Mouse (Mus musculus) MEL (cell line): Measurements from ENCODE around the gene Smad1. TPM values are rescaled to one million over a fixed set of nuclear protein-coding genes. Genes with fewer than 3 reads are reported as not detected.

Experiments used
- DNase-seq: peaks from one replicate; pipeline ENCODE4 v3.0.0; 2011; ENCODE audit warnings: low read depth, low spot score
- H3K27ac ChIP-seq: 2 replicates; pipeline ENCODE4 v1.5.1; 2012; ENCODE audit warnings: low read depth, mild to moderate bottlenecking, control low read depth, low read length, moderate library complexity; ENCODE audit not compliant: control insufficient read depth
- H3K27me3 ChIP-seq, 2 experiments: fragments of 150-350 bp in 1 of 2; sonication (generic) in 1 of 2; 2 replicates each; pipeline ENCODE4 v1.6.1; 2012; ENCODE audit warnings: low read length in 2 of 2, mild to moderate bottlenecking in 2 of 2, improper control_type of control experiment in 1 of 2, moderate library complexity in 1 of 2; ENCODE audit not compliant: insufficient read depth in 2 of 2, control insufficient read depth in 1 of 2
- H3K36me3 ChIP-seq, 2 experiments: 2 replicates each; pipeline ENCODE4 v1.6.1; 2012 to 2014; ENCODE audit warnings: low read length in 2 of 2, improper control_type of control experiment in 1 of 2, inconsistent platforms in 1 of 2, mild to moderate bottlenecking in 1 of 2; ENCODE audit not compliant: insufficient read depth in 2 of 2, control insufficient read depth in 1 of 2
- H3K4me1 ChIP-seq, 2 experiments: fragments of 150-350 bp in 1 of 2; sonication (generic) in 1 of 2; 2 replicates each; pipeline ENCODE4 v1.6.1; 2012; ENCODE audit warnings: low read length in 2 of 2, improper control_type of control experiment in 1 of 2, mild to moderate bottlenecking in 1 of 2; ENCODE audit not compliant: insufficient read depth in 2 of 2, control insufficient read depth in 1 of 2
- H3K4me3 ChIP-seq, 2 experiments: fragments of 150-350 bp in 1 of 2; sonication (generic) in 1 of 2; 2 replicates each; pipeline ENCODE4 v1.5.1; 2012; ENCODE audit warnings: low read depth in 2 of 2, low read length in 2 of 2, mild to moderate bottlenecking in 2 of 2, moderate library complexity in 2 of 2, control low read depth in 1 of 2, improper control_type of control experiment in 1 of 2; ENCODE audit not compliant: control insufficient read depth in 1 of 2, insufficient read depth in 1 of 2
- H3K79me2 ChIP-seq: 2 replicates; pipeline ENCODE4 v1.6.1; 2012; ENCODE audit warnings: mild to moderate bottlenecking, low read length, moderate library complexity; ENCODE audit not compliant: control insufficient read depth, poor library complexity, insufficient read depth
- H3K9ac ChIP-seq: 2 replicates; pipeline ENCODE4 v1.6.1; 2012; ENCODE audit warnings: low read depth, mild to moderate bottlenecking, control low read depth, low read length, moderate library complexity; ENCODE audit not compliant: control insufficient read depth, poor library complexity, severe bottlenecking
- H3K9me3 ChIP-seq: fragments of 150-350 bp; sonication (generic); replicated peaks from 2 replicates; pipeline ENCODE4 v1.6.1; 2012; ENCODE audit warnings: mild to moderate bottlenecking, low read length, improper control_type of control experiment, moderate library complexity; ENCODE audit not compliant: insufficient read depth
- BHLHE40 ChIP-seq: IDR thresholded peaks from 2 replicates; pipeline ENCODE4 v1.6.1; 2012; ENCODE audit warnings: low read depth, mild to moderate bottlenecking, inconsistent platforms, low read length, improper control_type of control experiment, borderline replicate concordance
- E2F4 ChIP-seq: IDR thresholded peaks from 2 replicates; pipeline ENCODE4 v1.6.1; 2011; ENCODE audit warnings: low read depth, low read length, improper control_type of control experiment, borderline replicate concordance
- HCFC1 ChIP-seq: IDR thresholded peaks from 2 replicates; pipeline ENCODE4 v1.6.1; 2012; ENCODE audit warnings: low read depth, mild to moderate bottlenecking, inconsistent platforms, low read length, improper control_type of control experiment, moderate library complexity
- JUND ChIP-seq: IDR thresholded peaks from 2 replicates; pipeline ENCODE4 v1.6.1; 2011; ENCODE audit warnings: low read depth, mild to moderate bottlenecking, improper control_type of control experiment, low read length
- MXI1 ChIP-seq: IDR thresholded peaks from 2 replicates; pipeline ENCODE4 v1.6.1; 2011; ENCODE audit warnings: mild to moderate bottlenecking, low read depth, low read length, improper control_type of control experiment
- MYC ChIP-seq: IDR thresholded peaks from 2 replicates; pipeline ENCODE4 v1.6.1; 2011; ENCODE audit warnings: low read depth, mild to moderate bottlenecking, low read length, improper control_type of control experiment, moderate library complexity
- NELFE ChIP-seq: IDR thresholded peaks from 2 replicates; pipeline ENCODE4 v1.6.1; 2011; ENCODE audit warnings: low read depth, low read length, improper control_type of control experiment
- POLR2AphosphoS2 ChIP-seq: IDR thresholded peaks from 2 replicates; pipeline ENCODE4 v1.6.1; 2011; ENCODE audit warnings: low read length, improper control_type of control experiment
- RAD21 ChIP-seq: IDR thresholded peaks from 2 replicates; pipeline ENCODE4 v1.6.1; 2011; ENCODE audit warnings: mild to moderate bottlenecking, low read depth, low read length, improper control_type of control experiment
- RCOR1 ChIP-seq: IDR thresholded peaks from 2 replicates; pipeline ENCODE4 v1.6.1; 2012; ENCODE audit warnings: low read depth, mild to moderate bottlenecking, inconsistent platforms, low read length, improper control_type of control experiment
- TAL1 ChIP-seq: IDR thresholded peaks from 2 replicates; pipeline ENCODE4 v1.6.1; 2012; ENCODE audit warnings: mild to moderate bottlenecking, inconsistent platforms, low read length, moderate library complexity, mixed read lengths
- ZC3H11A ChIP-seq: IDR thresholded peaks from 2 replicates; pipeline ENCODE4 v1.6.1; 2012; ENCODE audit warnings: low read depth, mild to moderate bottlenecking, inconsistent platforms, low read length, improper control_type of control experiment
- ZKSCAN1 ChIP-seq: IDR thresholded peaks from 2 replicates; pipeline ENCODE4 v1.6.1; 2012; ENCODE audit warnings: low read depth, mild to moderate bottlenecking, inconsistent platforms, low read length, improper control_type of control experiment, moderate library complexity
- ZMIZ1 ChIP-seq: IDR thresholded peaks from 2 replicates; pipeline ENCODE4 v1.6.1; 2012; ENCODE audit warnings: low read depth, mild to moderate bottlenecking, inconsistent platforms, low read length, improper control_type of control experiment, moderate library complexity
- polyA plus RNA-seq, 2 experiments: library from polyadenylated mRNA; stranded (reverse) in 1 of 2; unstranded in 1 of 2; fragments of >175 nt in 1 of 2; fragments of >200 nt in 1 of 2; gene quantifications; 2 replicates each; pipeline versions ENCODE4 v1.2.1 to v1.2.4; 2012; ENCODE audit warnings: low replicate concordance in 2 of 2, low read depth in 1 of 2; ENCODE audit not compliant: insufficient read length in 2 of 2, insufficient read depth in 1 of 2, missing spikeins in 1 of 2
- total RNA-seq: library from RNA; depleted of rRNA; stranded (reverse); fragments of 300-350 nt; gene quantifications from 2 replicates; pipeline ENCODE4 v1.2.3, GENCODE M21; 2012

Smad1 gene
- total and polyA plus RNA-seq, 3 experiments: 1.3 to 2.0 TPM; not detected in 1

GRCm38 (mm10) chr8:79331017-79331416 lies 68.3 kb downstream of the Smad1 start:
- H3K36me3 ChIP-seq: no peaks in the 10 kb centered on the region
- no peaks in the 10 kb centered on the region for H3K79me2 ChIP-seq
- H3K27me3 ChIP-seq: peaks cover 0 to 7% of the 10 kb centered on the region in 2 experiments; a peak in 3 of 4 replicates
- H3K27ac ChIP-seq: no peak overlapping the region
- no peak overlapping the region for H3K9ac ChIP-seq
- H3K4me1 ChIP-seq: no peaks in the 10 kb centered on the region
- no peak overlapping the region for H3K4me3 ChIP-seq
- no peak for TF ChIP-seq RCOR1
- no peak for DNase-seq
- no peaks in the 10 kb centered on the region for H3K9me3 ChIP-seq

- Histone ChIP-seq H3K9me3 (no peaks in the 10 kb centered on the region), H3K4me1 (no peaks in the 10 kb centered on the region), H3K79me2 (no peaks in the 10 kb centered on the region), H3K9ac (no peak overlapping the region), H3K4me3 (no peak overlapping the region), H3K27me3 (peaks cover 0 to 5% of the 10 kb centered on the region in 2 experiments; a peak in 3 of 4 replicates), H3K36me3 (no peaks in the 10 kb centered on the region), H3K27ac (no peak overlapping the region)
- no peak for DNase-seq
- TF ChIP-seq JUND (no peak), ZC3H11A (no peak), E2F4 (no peak), TAL1 (no peak), RAD21 (no peak), MXI1 (no peak), POLR2AphosphoS2 (no peak)
Observed at GRCm38 (mm10) chr8:79329735-79330134, 69.6 kb downstream of the Smad1 start.

GRCm38 (mm10) chr8:79329182-79329581 lies 70.1 kb downstream of the Smad1 start:
- Histone ChIP-seq H3K27ac (no peak overlapping the region), H3K79me2 (no peaks in the 10 kb centered on the region), H3K9me3 (no peaks in the 10 kb centered on the region), H3K27me3 (peaks cover 0 to 4% of the 10 kb centered on the region in 2 experiments; a peak in 3 of 4 replicates), H3K36me3 (no peaks in the 10 kb centered on the region), H3K4me3 (no peak overlapping the region), H3K9ac (no peak overlapping the region), H3K4me1 (no peaks in the 10 kb centered on the region)
- TF ChIP-seq ZMIZ1: no peak
- no peak for TF ChIP-seq NELFE
- no peak for TF ChIP-seq MYC
- TF ChIP-seq RAD21: no peak
- TF ChIP-seq ZKSCAN1: no peak
- TF ChIP-seq BHLHE40: no peak
- TF ChIP-seq HCFC1: no peak
- TF ChIP-seq POLR2AphosphoS2: no peak
- DNase-seq: no peak
